ENCODE assay signal across 24 mouse cellular contexts in the genomic region with DNA sequence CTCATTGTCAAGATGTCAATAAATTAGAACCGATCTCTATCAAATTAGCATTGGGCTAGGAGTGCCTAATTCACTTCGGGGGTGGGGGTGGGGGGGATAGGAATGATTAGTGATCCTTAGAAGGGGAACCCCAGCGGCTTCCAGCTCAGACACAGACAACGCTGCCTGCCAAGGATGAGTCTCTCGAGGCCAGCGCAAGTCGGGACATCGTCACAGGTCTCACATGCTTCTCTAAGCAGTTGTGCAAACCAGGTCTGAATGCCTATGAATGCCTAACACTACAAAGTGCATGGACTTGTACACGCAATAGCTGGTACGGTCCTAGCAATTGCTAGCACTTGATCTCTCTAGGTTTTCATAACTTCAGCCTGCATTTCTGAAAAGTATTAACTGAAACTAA.
"Had no signal": no experiment of that assay in that cellular context is flagged by ENCODE, and none has a peak within 500 bp of the region (broad histone marks: within the 10 kb centered on the region; RNA-seq: fewer than 3 reads in every experiment).

No protein-coding gene starts in this region.

- H3K27ac ChIP-seq: embryonic facial prominence, embryonic 10.5 days; embryonic facial prominence, embryonic 12.5 days; embryonic facial prominence, embryonic 13.5 days; forebrain, embryonic 10.5 days; forebrain, embryonic 12.5 days; forebrain, embryonic 15.5 days; gastrocnemius, adult 2 months; heart, adult 2 months had no signal

- H3K4me2 ChIP-seq: embryonic facial prominence, embryonic 12.5 days; embryonic facial prominence, embryonic 13.5 days; embryonic facial prominence, embryonic 15.5 days; forebrain, embryonic 12.5 days; forebrain, embryonic 13.5 days; forebrain, embryonic 15.5 days had no signal

- H3K27me3 ChIP-seq: embryonic facial prominence, embryonic 12.5 days; embryonic facial prominence, embryonic 13.5 days; embryonic facial prominence, embryonic 15.5 days; forebrain, embryonic 12.5 days; forebrain, embryonic 13.5 days; forebrain, embryonic 15.5 days had no signal

- H3K9me3 ChIP-seq: embryonic facial prominence, embryonic 10.5 days; embryonic facial prominence, embryonic 12.5 days; embryonic facial prominence, embryonic 13.5 days; embryonic facial prominence, embryonic 15.5 days; forebrain, embryonic 10.5 days; forebrain, embryonic 12.5 days; forebrain, embryonic 13.5 days; forebrain, embryonic 15.5 days had no signal

- H3K9ac ChIP-seq: embryonic facial prominence, embryonic 12.5 days; embryonic facial prominence, embryonic 13.5 days; embryonic facial prominence, embryonic 15.5 days; forebrain, embryonic 12.5 days; forebrain, embryonic 13.5 days; forebrain, embryonic 15.5 days; forebrain, postnatal 0 days had no signal

- H3K4me3 ChIP-seq: embryonic facial prominence, embryonic 10.5 days; embryonic facial prominence, embryonic 12.5 days; embryonic facial prominence, embryonic 13.5 days; embryonic facial prominence, embryonic 15.5 days; erythroblast, embryonic 14.5 days; forebrain, embryonic 10.5 days; forebrain, embryonic 12.5 days; forebrain, embryonic 13.5 days; forebrain, embryonic 15.5 days; gastrocnemius, adult 2 months; heart, adult 2 months had no signal

- ATAC-seq: forebrain, embryonic 13.5 days; forebrain, embryonic 14.5 days; forebrain, embryonic 15.5 days; forebrain, embryonic 16.5 days; forebrain, postnatal 0 days had no signal

- DNase-seq: cerebellum, adult 9-11 months; cerebellum, postnatal 14 days; cerebellum, postnatal 25 days; cerebellum, postnatal 36 days; embryo, embryonic 11 days; forebrain, postnatal 0 days; gastrocnemius, adult 2 months; gastrocnemius, postnatal 10 days; gastrocnemius, postnatal 14 days; gastrocnemius, postnatal 25 days; gastrocnemius, postnatal 36 days; heart, adult 18-20 months; heart, adult 2 months had no signal

- H3K4me1 ChIP-seq: embryonic facial prominence, embryonic 10.5 days; embryonic facial prominence, embryonic 12.5 days; embryonic facial prominence, embryonic 13.5 days; forebrain, embryonic 10.5 days; forebrain, embryonic 12.5 days; forebrain, embryonic 15.5 days had no signal

- H3K36me3 ChIP-seq: embryonic facial prominence, embryonic 12.5 days; embryonic facial prominence, embryonic 15.5 days; forebrain, embryonic 15.5 days had no signal
